Mouse (Mus musculus) myocyte (in vitro differentiated cells): ENCODE results near the gene Sh3bp5. TPM values are rescaled to one million over a fixed set of nuclear protein-coding genes. Genes with fewer than 3 reads are reported as not detected.

Source experiments
- H3K27me3 ChIP-seq: one replicate; pipeline ENCODE4 v1.6.1; 2011; ENCODE audit not compliant: control insufficient read depth, insufficient read depth, insufficient read length
- H3K36me3 ChIP-seq: one replicate; pipeline ENCODE4 v1.6.1; 2011; ENCODE audit not compliant: control insufficient read depth, insufficient read depth
- H3K4me2 ChIP-seq: one replicate; pipeline ENCODE4 v1.6.1; 2011; ENCODE audit warnings: low read depth, control low read depth
- H3K4me3 ChIP-seq: one replicate; pipeline ENCODE4 v1.5.1; 2011; ENCODE audit warnings: mild to moderate bottlenecking, control low read depth, moderate library complexity
- H3K79me2 ChIP-seq: one replicate; pipeline ENCODE4 v1.6.1; 2011; ENCODE audit not compliant: control insufficient read depth, insufficient read depth
- H3ac ChIP-seq: one replicate; pipeline ENCODE4 v1.6.1; 2011; ENCODE audit not compliant: control insufficient read depth, insufficient read length
- CEBPB ChIP-seq: IDR thresholded peaks from 2 replicates; pipeline ENCODE4 v1.6.1; 2011; ENCODE audit warnings: mild to moderate bottlenecking, moderate library complexity; ENCODE audit not compliant: poor library complexity, insufficient read depth, severe bottlenecking
- E2F4 ChIP-seq: IDR thresholded peaks from one replicate; pipeline ENCODE4 v1.6.1; 2011; ENCODE audit warnings: mild to moderate bottlenecking, control low read depth, moderate library complexity; ENCODE audit not compliant: insufficient read depth
- MAX ChIP-seq: IDR thresholded peaks from one replicate; pipeline ENCODE4 v1.6.1; 2011; ENCODE audit warnings: low read depth, mild to moderate bottlenecking, control low read depth
- MYOD1 ChIP-seq, 3 experiments: IDR thresholded peaks; one replicate each; pipeline ENCODE4 v1.6.1; 2011; ENCODE audit warnings: control low read depth in 2 of 3, low read depth in 2 of 3, mild to moderate bottlenecking in 2 of 3, moderate library complexity in 1 of 3; ENCODE audit not compliant: insufficient read length in 2 of 3, control insufficient read depth in 1 of 3
- MYOG ChIP-seq, 3 experiments: IDR thresholded peaks; one replicate each; pipeline ENCODE4 v1.6.1; 2011; ENCODE audit warnings: control low read depth in 2 of 3, low read depth in 2 of 3, mild to moderate bottlenecking in 2 of 3; ENCODE audit not compliant: insufficient read length in 2 of 3, control insufficient read depth in 1 of 3, insufficient read depth in 1 of 3
- POLR2A ChIP-seq: IDR thresholded peaks from one replicate; pipeline ENCODE4 v1.6.1; 2011; ENCODE audit warnings: low read depth, mild to moderate bottlenecking, control low read depth, moderate library complexity; ENCODE audit not compliant: insufficient read length
- POLR2AphosphoS2 ChIP-seq: IDR thresholded peaks from one replicate; pipeline ENCODE4 v1.6.1; 2011; ENCODE audit warnings: low read depth, control low read depth; ENCODE audit not compliant: insufficient read length
- REST ChIP-seq: IDR thresholded peaks from one replicate; pipeline ENCODE4 v1.6.1; 2011; ENCODE audit warnings: mild to moderate bottlenecking, control low read depth, moderate library complexity; ENCODE audit not compliant: insufficient read depth, insufficient read length
- SRF ChIP-seq: IDR thresholded peaks from one replicate; pipeline ENCODE4 v1.6.1; 2011; ENCODE audit warnings: low read depth; ENCODE audit not compliant: control insufficient read depth, insufficient read length
- TCF12 ChIP-seq: IDR thresholded peaks from one replicate; pipeline ENCODE4 v1.6.1; 2011; ENCODE audit warnings: mild to moderate bottlenecking, control low read depth; ENCODE audit not compliant: poor library complexity, insufficient read depth, severe bottlenecking
- TCF3 ChIP-seq: IDR thresholded peaks from one replicate; pipeline ENCODE4 v1.6.1; 2011; ENCODE audit warnings: low read depth, control low read depth; ENCODE audit not compliant: insufficient read length
- USF1 ChIP-seq: IDR thresholded peaks from one replicate; pipeline ENCODE4 v1.6.1; 2011; ENCODE audit warnings: low read depth, mild to moderate bottlenecking, control low read depth, moderate library complexity
- polyA plus RNA-seq: library from polyadenylated mRNA; unstranded; fragments of >200 nt; fragmentation: generic; extraction: Trizol; gene quantifications from one replicate; pipeline ENCODE4 v1.2.1, GENCODE M21; 2012; ENCODE audit warnings: missing spikeins

Gene Sh3bp5
- polyA plus RNA-seq, 1 experiment = 29.5 TPM

GRCm38 (mm10) chr14:31395629-31396199 lies 40.2 kb downstream of the Sh3bp5 start:
- H3K4me3 ChIP-seq = no peak overlapping the region
- no peaks in the 10 kb centered on the region for H3K36me3 ChIP-seq
- TF ChIP-seq POLR2A = no peak
- no peak for TF ChIP-seq MYOD1 (IDR thresholded peaks at IDR 0.05; ENCODE audit: control insufficient read depth in 1 of 3, insufficient read length in 2 of 3, low read depth in 2 of 3)
- TF ChIP-seq E2F4 = no peak
- no peak for TF ChIP-seq REST
- no peak for TF ChIP-seq TCF12
- TF ChIP-seq MAX = no peak
- TF ChIP-seq TCF3 = no peak
- TF ChIP-seq SRF = no peak
- TF ChIP-seq CEBPB = no peak
- no peak for TF ChIP-seq POLR2AphosphoS2
- TF ChIP-seq MYOG (IDR thresholded peaks at IDR 0.05; ENCODE audit: control insufficient read depth in 1 of 3, insufficient read depth in 1 of 3, insufficient read length in 2 of 3, low read depth in 2 of 3) = no peak
- TF ChIP-seq USF1 = no peak
- no peak overlapping the region for H3ac ChIP-seq
- H3K79me2 ChIP-seq = no peaks in the 10 kb centered on the region
- H3K27me3 ChIP-seq = no peaks in the 10 kb centered on the region
- H3K4me2 ChIP-seq = no peak overlapping the region

DNA sequence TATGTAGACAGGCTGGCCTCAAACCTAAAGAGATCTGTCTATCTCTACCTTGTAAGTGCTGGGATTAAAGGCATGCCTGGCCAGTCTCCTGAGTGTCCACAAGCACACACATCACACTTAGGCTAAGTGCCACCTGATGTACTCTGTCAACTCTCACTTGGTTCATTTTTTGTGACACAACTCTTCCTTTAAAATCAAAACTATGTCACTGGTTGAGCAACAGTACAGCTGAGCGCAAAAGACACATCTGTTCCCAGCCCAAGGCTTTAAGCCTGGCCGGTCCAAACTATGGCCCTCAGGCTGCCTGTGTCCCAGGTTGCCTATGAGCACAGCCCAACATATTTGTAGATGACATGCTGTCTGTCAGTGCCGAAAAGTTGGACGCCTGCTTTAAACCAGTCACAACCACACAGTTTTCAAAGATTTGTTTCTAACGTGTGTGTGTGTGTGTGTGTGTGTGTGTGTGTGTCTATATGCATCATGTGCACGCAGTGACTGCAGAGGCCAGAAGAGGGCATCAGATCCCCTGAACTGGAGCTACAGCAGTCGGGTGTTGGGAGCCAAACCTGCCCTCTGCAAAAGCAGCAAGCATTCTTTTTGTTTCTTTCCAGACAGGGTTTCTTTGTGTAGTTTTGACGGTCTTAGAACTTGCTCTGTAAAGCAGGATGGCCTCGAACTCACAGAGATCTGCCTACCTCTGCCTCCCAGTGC lies 40.9 kb downstream of the Sh3bp5 start:
- Histone ChIP-seq H3ac (no peak overlapping the region), H3K36me3 (no peaks in the 10 kb centered on the region), H3K79me2 (no peaks in the 10 kb centered on the region), H3K27me3 (no peaks in the 10 kb centered on the region), H3K4me2 (no peak overlapping the region), H3K4me3 (no peak overlapping the region)
- TF ChIP-seq REST (no peak), CEBPB (no peak), TCF3 (no peak), SRF (no peak), MYOD1 (IDR thresholded peaks at IDR 0.05; ENCODE audit: control insufficient read depth in 1 of 3, insufficient read length in 2 of 3, low read depth in 2 of 3) (no peak), POLR2A (no peak), E2F4 (no peak), POLR2AphosphoS2 (no peak), MAX (no peak), TCF12 (no peak), MYOG (IDR thresholded peaks at IDR 0.05; ENCODE audit: control insufficient read depth in 1 of 3, insufficient read depth in 1 of 3, insufficient read length in 2 of 3, low read depth in 2 of 3) (no peak), USF1 (no peak)

- Histone ChIP-seq H3K79me2 (no peaks in the 10 kb centered on the region), H3K4me2 (no peak overlapping the region), H3K27me3 (no peaks in the 10 kb centered on the region), H3K36me3 (no peaks in the 10 kb centered on the region), H3K4me3 (no peak overlapping the region), H3ac (no peak overlapping the region)
- TF ChIP-seq POLR2A (no peak), USF1 (no peak), MYOG (IDR thresholded peaks at IDR 0.05; ENCODE audit: control insufficient read depth in 1 of 3, insufficient read depth in 1 of 3, insufficient read length in 2 of 3, low read depth in 2 of 3) (no peak)
These were observed 41.8 kb downstream of the Sh3bp5 start for GRCm38 (mm10) chr14:31393936-31394630.

- no peak overlapping the region for H3K4me3 ChIP-seq
- H3K36me3 ChIP-seq = no peaks in the 10 kb centered on the region
- no peaks in the 10 kb centered on the region for H3K27me3 ChIP-seq
- no peaks in the 10 kb centered on the region for H3K79me2 ChIP-seq
- no peak overlapping the region for H3ac ChIP-seq
- TF ChIP-seq POLR2A (no peak), E2F4 (no peak), CEBPB (no peak), MYOD1 (IDR thresholded peaks at IDR 0.05; ENCODE audit: control insufficient read depth in 1 of 3, insufficient read length in 2 of 3, low read depth in 2 of 3) (no peak), MYOG (IDR thresholded peaks at IDR 0.05; ENCODE audit: control insufficient read depth in 1 of 3, insufficient read depth in 1 of 3, insufficient read length in 2 of 3, low read depth in 2 of 3) (no peak), TCF3 (no peak)
- no peak overlapping the region for H3K4me2 ChIP-seq
These were observed 42.4 kb downstream of the Sh3bp5 start for GRCm38 (mm10) chr14:31393546-31393890.
